Mouse (Mus musculus) midbrain, embryonic 12.5 days (tissue): ENCODE measurements around the gene Nmu. TPM values are rescaled to one million over a fixed set of nuclear protein-coding genes. Genes with fewer than 3 reads are reported as not detected.

Source experiments
- polyA plus RNA-seq: library from polyadenylated mRNA; unstranded; fragments of >200 nt; fragmentation: Nextera tagmentation; extraction: Ambion mirVana; gene quantifications from 2 replicates; pipeline ENCODE4 v1.2.1, GENCODE M21; 2016

Nmu gene
- polyA plus RNA-seq, 1 experiment from 2014 or later, result not detected

Other genes starting within 250 kb of the Nmu start
- 15.4 and 15.8 TPM in 2 replicates for gene Srd5a3, start 223.5 kb downstream of the Nmu start, polyA plus RNA-seq
- gene Tmem165, start 179.9 kb downstream of the Nmu start, polyA plus RNA-seq, result 90.9 and 96.8 TPM in 2 replicates
- 14.7 and 15.3 TPM in 2 replicates for gene Clock, start 59.0 kb downstream of the Nmu start, polyA plus RNA-seq
- gene Pdcl2, start 32.6 kb downstream of the Nmu start, polyA plus RNA-seq, result not detected in 2 replicates
- gene Gm7271, start 120.3 kb upstream of the Nmu start, polyA plus RNA-seq, result not detected in 2 replicates
- gene Exoc1, start 165.5 kb upstream of the Nmu start, polyA plus RNA-seq, result 57.4 and 57.6 TPM in 2 replicates
- gene Cep135, start 224.9 kb upstream of the Nmu start, polyA plus RNA-seq, result 8.0 and 8.7 TPM in 2 replicates